Mouse (Mus musculus): ENCODE measurements around the gene Abtb2. TPM values are rescaled to one million over a fixed set of nuclear protein-coding genes. Genes with fewer than 3 reads are reported as not detected.

Abtb2 gene
- polyA plus RNA-seq, 1 experiment, result 4.0 TPM

- H3K79me3 ChIP-seq (ENCODE audit: low read depth), result no peaks in the 10 kb centered on the region
- TF ChIP-seq FOSL1 (IDR thresholded peaks at IDR 0.05; ENCODE audit: insufficient read depth, low read length, poor library complexity, severe bottlenecking), result no peak
- no peak for TF ChIP-seq USF1 (IDR thresholded peaks at IDR 0.05; ENCODE audit: low read depth)
- no peak for TF ChIP-seq CTCF (IDR thresholded peaks at IDR 0.05; ENCODE audit: control insufficient read depth, insufficient read depth, insufficient read length)
- no peaks in the 10 kb centered on the region for H3K79me2 ChIP-seq (ENCODE audit: control insufficient read depth, insufficient read depth)
- no peak overlapping the region for H3K4me3 ChIP-seq (ENCODE audit: insufficient read depth, poor library complexity, severe bottlenecking)
- peaks cover 3% of the 10 kb centered on the region for H3K36me3 ChIP-seq (ENCODE audit: control insufficient read depth, insufficient read depth)
- H3K27me3 ChIP-seq (ENCODE audit: control insufficient read depth, insufficient read depth, insufficient read length), result no peaks in the 10 kb centered on the region
- H3ac ChIP-seq (ENCODE audit: control insufficient read depth, insufficient read length, low read depth), result no peak overlapping the region
Measured at GRCm38 (mm10) chr2:103691278-103691677, 125.2 kb downstream of the Abtb2 start.

- Histone ChIP-seq H3ac (ENCODE audit: control insufficient read depth, insufficient read length, low read depth) (no peak overlapping the region), H3K79me3 (ENCODE audit: low read depth) (no peaks in the 10 kb centered on the region), H3K4me3 (ENCODE audit: insufficient read depth, poor library complexity, severe bottlenecking) (no peak overlapping the region), H3K79me2 (ENCODE audit: control insufficient read depth, insufficient read depth) (no peaks in the 10 kb centered on the region), H3K36me3 (ENCODE audit: control insufficient read depth, insufficient read depth) (peaks cover 1% of the 10 kb centered on the region), H3K27me3 (ENCODE audit: control insufficient read depth, insufficient read depth, insufficient read length) (no peaks in the 10 kb centered on the region)
- TF ChIP-seq USF1 (IDR thresholded peaks at IDR 0.05; ENCODE audit: low read depth), result no peak
- TF ChIP-seq CEBPB (IDR thresholded peaks at IDR 0.05; ENCODE audit: low read depth), result no peak
- TF ChIP-seq CTCF (IDR thresholded peaks at IDR 0.05; ENCODE audit: control insufficient read depth, insufficient read depth, insufficient read length), result no peak
- no peak for TF ChIP-seq FOSL1 (IDR thresholded peaks at IDR 0.05; ENCODE audit: insufficient read depth, low read length, poor library complexity, severe bottlenecking)
- TF ChIP-seq MYOG (IDR thresholded peaks at IDR 0.05; ENCODE audit: control insufficient read depth, extremely low read depth, insufficient read length), result no peak
- no peak for TF ChIP-seq MAX (IDR thresholded peaks at IDR 0.05)
- TF ChIP-seq MYOD1 (IDR thresholded peaks at IDR 0.05; ENCODE audit: control insufficient read depth, insufficient read length, low read depth), result no peak
Measured at GRCm38 (mm10) chr2:103692810-103693209, 126.7 kb downstream of the Abtb2 start.

- no peaks in the 10 kb centered on the region for H3K79me2 ChIP-seq (ENCODE audit: control insufficient read depth, insufficient read depth)
- no peaks in the 10 kb centered on the region for H3K36me3 ChIP-seq (ENCODE audit: control insufficient read depth, insufficient read depth)
- no peak for TF ChIP-seq MYOD1 (IDR thresholded peaks at IDR 0.05; ENCODE audit: control insufficient read depth, insufficient read length, low read depth)
- no peak for TF ChIP-seq MYOG (IDR thresholded peaks at IDR 0.05; ENCODE audit: control insufficient read depth, extremely low read depth, insufficient read length)
- TF ChIP-seq CTCF (IDR thresholded peaks at IDR 0.05; ENCODE audit: control insufficient read depth, insufficient read depth, insufficient read length), result no peak
- no peak for TF ChIP-seq USF1 (IDR thresholded peaks at IDR 0.05; ENCODE audit: low read depth)
- no peak for TF ChIP-seq FOSL1 (IDR thresholded peaks at IDR 0.05; ENCODE audit: insufficient read depth, low read length, poor library complexity, severe bottlenecking)
- TF ChIP-seq MAX (IDR thresholded peaks at IDR 0.05), result no peak
- TF ChIP-seq CEBPB (IDR thresholded peaks at IDR 0.05; ENCODE audit: low read depth), result no peak
- no peaks in the 10 kb centered on the region for H3K27me3 ChIP-seq (ENCODE audit: control insufficient read depth, insufficient read depth, insufficient read length)
- no peak overlapping the region for H3ac ChIP-seq (ENCODE audit: control insufficient read depth, insufficient read length, low read depth)
- no peaks in the 10 kb centered on the region for H3K79me3 ChIP-seq (ENCODE audit: low read depth)
- no peak overlapping the region for H3K4me3 ChIP-seq (ENCODE audit: insufficient read depth, poor library complexity, severe bottlenecking)
Measured at GRCm38 (mm10) chr2:103694777-103695563, 128.9 kb downstream of the Abtb2 start.

GRCm38 (mm10) chr2:103696177-103696576 lies 130.1 kb downstream of the Abtb2 start:
- H3K27me3 ChIP-seq (ENCODE audit: control insufficient read depth, insufficient read depth, insufficient read length), result no peaks in the 10 kb centered on the region
- no peak overlapping the region for H3K4me3 ChIP-seq (ENCODE audit: insufficient read depth, poor library complexity, severe bottlenecking)
- no peaks in the 10 kb centered on the region for H3K79me2 ChIP-seq (ENCODE audit: control insufficient read depth, insufficient read depth)
- H3K36me3 ChIP-seq (ENCODE audit: control insufficient read depth, insufficient read depth), result no peaks in the 10 kb centered on the region
- H3ac ChIP-seq (ENCODE audit: control insufficient read depth, insufficient read length, low read depth), result no peak overlapping the region
- no peaks in the 10 kb centered on the region for H3K79me3 ChIP-seq (ENCODE audit: low read depth)
- no peak for TF ChIP-seq MYOD1 (IDR thresholded peaks at IDR 0.05; ENCODE audit: control insufficient read depth, insufficient read length, low read depth)
- TF ChIP-seq MAX (IDR thresholded peaks at IDR 0.05), result no peak
- TF ChIP-seq USF1 (IDR thresholded peaks at IDR 0.05; ENCODE audit: low read depth), result no peak
- no peak for TF ChIP-seq CEBPB (IDR thresholded peaks at IDR 0.05; ENCODE audit: low read depth)
- no peak for TF ChIP-seq MYOG (IDR thresholded peaks at IDR 0.05; ENCODE audit: control insufficient read depth, extremely low read depth, insufficient read length)
- no peak for TF ChIP-seq CTCF (IDR thresholded peaks at IDR 0.05; ENCODE audit: control insufficient read depth, insufficient read depth, insufficient read length)
- no peak for TF ChIP-seq FOSL1 (IDR thresholded peaks at IDR 0.05; ENCODE audit: insufficient read depth, low read length, poor library complexity, severe bottlenecking)

- Histone ChIP-seq H3K79me3 (ENCODE audit: low read depth) (no peaks in the 10 kb centered on the region), H3K27me3 (ENCODE audit: control insufficient read depth, insufficient read depth, insufficient read length) (no peaks in the 10 kb centered on the region), H3ac (ENCODE audit: control insufficient read depth, insufficient read length, low read depth) (no peak overlapping the region), H3K79me2 (ENCODE audit: control insufficient read depth, insufficient read depth) (no peaks in the 10 kb centered on the region), H3K4me3 (ENCODE audit: insufficient read depth, poor library complexity, severe bottlenecking) (no peak overlapping the region), H3K36me3 (ENCODE audit: control insufficient read depth, insufficient read depth) (no peaks in the 10 kb centered on the region)
- TF ChIP-seq CTCF (IDR thresholded peaks at IDR 0.05; ENCODE audit: control insufficient read depth, insufficient read depth, insufficient read length) (peak; percentile 6), MAX (IDR thresholded peaks at IDR 0.05) (no peak)
Measured at GRCm38 (mm10) chr2:103700514-103700913, 134.4 kb downstream of the Abtb2 start.

GRCm38 (mm10) chr2:103703336-103703735 lies 137.2 kb downstream of the Abtb2 start:
- no peak overlapping the region for H3K4me3 ChIP-seq (ENCODE audit: insufficient read depth, poor library complexity, severe bottlenecking)
- H3K79me3 ChIP-seq (ENCODE audit: low read depth), result no peaks in the 10 kb centered on the region
- no peak overlapping the region for H3ac ChIP-seq (ENCODE audit: control insufficient read depth, insufficient read length, low read depth)
- no peak for TF ChIP-seq MYOG (IDR thresholded peaks at IDR 0.05; ENCODE audit: control insufficient read depth, extremely low read depth, insufficient read length)
- no peak for TF ChIP-seq MYOD1 (IDR thresholded peaks at IDR 0.05; ENCODE audit: control insufficient read depth, insufficient read length, low read depth)
- no peak for TF ChIP-seq USF1 (IDR thresholded peaks at IDR 0.05; ENCODE audit: low read depth)
- TF ChIP-seq CTCF (IDR thresholded peaks at IDR 0.05; ENCODE audit: control insufficient read depth, insufficient read depth, insufficient read length), result no peak
- TF ChIP-seq CEBPB (IDR thresholded peaks at IDR 0.05; ENCODE audit: low read depth), result no peak
- TF ChIP-seq MAX (IDR thresholded peaks at IDR 0.05), result no peak
- TF ChIP-seq FOSL1 (IDR thresholded peaks at IDR 0.05; ENCODE audit: insufficient read depth, low read length, poor library complexity, severe bottlenecking), result no peak
- H3K36me3 ChIP-seq (ENCODE audit: control insufficient read depth, insufficient read depth), result peaks cover 3% of the 10 kb centered on the region
- H3K79me2 ChIP-seq (ENCODE audit: control insufficient read depth, insufficient read depth), result no peaks in the 10 kb centered on the region
- no peaks in the 10 kb centered on the region for H3K27me3 ChIP-seq (ENCODE audit: control insufficient read depth, insufficient read depth, insufficient read length)

All from C2C12 (cell line).